Mouse (Mus musculus): ENCODE measurements around the gene Zdhhc8.

- TF ChIP-seq POLR2A (IDR thresholded peaks at IDR 0.05; ENCODE audit: borderline replicate concordance, low read depth, low read length) (no peak), CTCF (IDR thresholded peaks at IDR 0.05; ENCODE audit: low read depth, low read length) (no peak)
Observed at GRCm38 (mm10) chr16:18222188-18222587, 12.7 kb downstream of the Zdhhc8 start.
